Mouse (Mus musculus): ENCODE data around the gene Slc13a2. TPM values are rescaled to one million over a fixed set of nuclear protein-coding genes. Genes with fewer than 3 reads are reported as not detected.

The Slc13a2 gene
- polyA plus RNA-seq, 1 experiment from 2014 or later: not detected

GRCm38 (mm10) chr11:78408256-78409240 lies 13.5 kb downstream of the Slc13a2 start:
- Histone ChIP-seq H3K27ac (no peak overlapping the region), H3K4me2 (no peak overlapping the region), H3K9ac (no peak overlapping the region), H3K36me3 (ENCODE audit: poor library complexity, severe bottlenecking) (no peaks in the 10 kb centered on the region), H3K9me3 (replicated peaks) (no peaks in the 10 kb centered on the region), H3K4me3 (no peak overlapping the region), H3K27me3 (peaks cover 3% of the 10 kb centered on the region; the same call in 1 of the 2 replicates), H3K4me1 (no peaks in the 10 kb centered on the region)
- no peak for ATAC-seq
- 82% methylated on average over 9 of the region's 9 CpGs for WGBS

GRCm38 (mm10) chr11:78402062-78402461 lies 20.0 kb downstream of the Slc13a2 start:
- no peak overlapping the region for H3K9ac ChIP-seq
- H3K4me3 ChIP-seq: no peak overlapping the region
- 78% methylated on average over 6 of the region's 6 CpGs for WGBS
- no peak for ATAC-seq
- no peaks in the 10 kb centered on the region; the same call in 1 of the 2 replicates for H3K27me3 ChIP-seq
- H3K4me2 ChIP-seq: no peak overlapping the region
- H3K4me1 ChIP-seq: peaks cover 4% of the 10 kb centered on the region
- no peaks in the 10 kb centered on the region for H3K36me3 ChIP-seq (ENCODE audit: poor library complexity, severe bottlenecking)
- no peak overlapping the region for H3K27ac ChIP-seq
- no peaks in the 10 kb centered on the region for H3K9me3 ChIP-seq (replicated peaks)

GRCm38 (mm10) chr11:78401469-78401868 lies 20.5 kb downstream of the Slc13a2 start:
- H3K27me3 ChIP-seq: no peaks in the 10 kb centered on the region; the same call in 1 of the 2 replicates
- no peaks in the 10 kb centered on the region for H3K9me3 ChIP-seq (replicated peaks)
- H3K36me3 ChIP-seq (ENCODE audit: poor library complexity, severe bottlenecking): no peaks in the 10 kb centered on the region
- H3K27ac ChIP-seq: no peak overlapping the region
- H3K4me1 ChIP-seq: peaks cover 6% of the 10 kb centered on the region
- WGBS: 80% methylated on average over 3 of the region's 3 CpGs
- no peak overlapping the region for H3K4me3 ChIP-seq
- H3K9ac ChIP-seq: no peak overlapping the region
- no peak overlapping the region for H3K4me2 ChIP-seq
- no peak for ATAC-seq

- no peak for ATAC-seq
- no peak overlapping the region for H3K27ac ChIP-seq
- 59% methylated on average over 3 of the region's 3 CpGs for WGBS
Measured at GRCm38 (mm10) chr11:78400936-78401335, 21.1 kb downstream of the Slc13a2 start.

GRCm38 (mm10) chr11:78399680-78400079 lies 22.3 kb downstream of the Slc13a2 start:
- 17% methylated on average over 8 of the region's 8 CpGs for WGBS
- Histone ChIP-seq H3K4me3 (no peak overlapping the region), H3K27ac (no peak overlapping the region), H3K27me3 (no peaks in the 10 kb centered on the region; the same call in 1 of the 2 replicates), H3K4me1 (peaks cover 6% of the 10 kb centered on the region), H3K36me3 (ENCODE audit: poor library complexity, severe bottlenecking) (no peaks in the 10 kb centered on the region), H3K9ac (no peak overlapping the region), H3K4me2 (no peak overlapping the region), H3K9me3 (replicated peaks) (no peaks in the 10 kb centered on the region)
- no peak for ATAC-seq

More at GRCm38 (mm10) chr11:78400936-78401335, 21.1 kb downstream of the Slc13a2 start:
- peaks cover 6% of the 10 kb centered on the region for H3K4me1 ChIP-seq
- H3K9ac ChIP-seq: no peak overlapping the region
- no peak overlapping the region for H3K4me3 ChIP-seq
- no peaks in the 10 kb centered on the region; the same call in 1 of the 2 replicates for H3K27me3 ChIP-seq
- no peaks in the 10 kb centered on the region for H3K9me3 ChIP-seq (replicated peaks)
- no peak overlapping the region for H3K4me2 ChIP-seq
- no peaks in the 10 kb centered on the region for H3K36me3 ChIP-seq (ENCODE audit: poor library complexity, severe bottlenecking)

GRCm38 (mm10) chr11:78398212-78398611 lies 23.8 kb downstream of the Slc13a2 start:
- H3K9me3 ChIP-seq (replicated peaks): no peaks in the 10 kb centered on the region
- H3K4me2 ChIP-seq: no peak overlapping the region
- no peak for ATAC-seq
- H3K27me3 ChIP-seq: no peaks in the 10 kb centered on the region; the same call in 1 of the 2 replicates
- no peak overlapping the region for H3K27ac ChIP-seq
- H3K4me3 ChIP-seq: no peak overlapping the region
- H3K36me3 ChIP-seq (ENCODE audit: poor library complexity, severe bottlenecking): no peaks in the 10 kb centered on the region
- no peak overlapping the region for H3K9ac ChIP-seq
- peaks cover 6% of the 10 kb centered on the region for H3K4me1 ChIP-seq
- 70% methylated on average over 6 of the region's 6 CpGs for WGBS

- Histone ChIP-seq H3K9ac (peak overlapping the region; percentile 35), H3K4me3 (no peak overlapping the region; the same call in 1 of the 2 replicates), H3K27me3 (no peaks in the 10 kb centered on the region; the same call in 1 of the 2 replicates), H3K27ac (no peak overlapping the region), H3K36me3 (ENCODE audit: poor library complexity, severe bottlenecking) (no peaks in the 10 kb centered on the region), H3K4me1 (peaks cover 6% of the 10 kb centered on the region), H3K9me3 (replicated peaks) (no peaks in the 10 kb centered on the region), H3K4me2 (peak overlapping the region; percentile 57)
- WGBS: 9% methylated on average over 18 of the region's 18 CpGs
- 0 out of 2 replicates have a peak, but pooled peaks have one; percentile 33 for ATAC-seq
Measured at GRCm38 (mm10) chr11:78397397-78397796, 24.6 kb downstream of the Slc13a2 start.

GRCm38 (mm10) chr11:78396950-78397349 lies 25.1 kb downstream of the Slc13a2 start:
- Histone ChIP-seq H3K4me3 (no peak overlapping the region; the same call in 1 of the 2 replicates), H3K27me3 (no peaks in the 10 kb centered on the region; the same call in 1 of the 2 replicates), H3K27ac (no peak overlapping the region), H3K4me2 (peak overlapping the region; percentile 57), H3K4me1 (peaks cover 6% of the 10 kb centered on the region), H3K36me3 (ENCODE audit: poor library complexity, severe bottlenecking) (no peaks in the 10 kb centered on the region), H3K9ac (peak overlapping the region; percentile 35), H3K9me3 (replicated peaks) (no peaks in the 10 kb centered on the region)
- 42% methylated on average over 11 of the region's 11 CpGs for WGBS
- ATAC-seq: no peak

GRCm38 (mm10) chr11:78392728-78393127 lies 29.3 kb downstream of the Slc13a2 start:
- H3K4me3 ChIP-seq: no peak overlapping the region
- 76% methylated on average over 3 of the region's 3 CpGs for WGBS
- no peak overlapping the region for H3K4me2 ChIP-seq
- peaks cover 6% of the 10 kb centered on the region for H3K4me1 ChIP-seq
- no peak overlapping the region for H3K9ac ChIP-seq
- no peak overlapping the region for H3K27ac ChIP-seq
- no peak for ATAC-seq
- no peaks in the 10 kb centered on the region for H3K27me3 ChIP-seq
- H3K36me3 ChIP-seq (ENCODE audit: poor library complexity, severe bottlenecking): no peaks in the 10 kb centered on the region
- no peaks in the 10 kb centered on the region for H3K9me3 ChIP-seq (replicated peaks)

GRCm38 (mm10) chr11:78386508-78387043 lies 35.4 kb downstream of the Slc13a2 start, which contains the start of gene Foxn1:
Gene Foxn1, minus strand, starts transcription at chr11:78386558.
- H3K27me3 ChIP-seq: 0 out of 2 replicates have a peak, but pooled peaks cover 3% of the 10 kb centered on the region
- no peaks in the 10 kb centered on the region for H3K9me3 ChIP-seq (replicated peaks)
- no peaks in the 10 kb centered on the region for H3K4me1 ChIP-seq
- no peak within 1 kb of the TSS for H3K4me3 ChIP-seq
- no peaks in the 10 kb centered on the region for H3K36me3 ChIP-seq (ENCODE audit: poor library complexity, severe bottlenecking)
- WGBS: 80% methylated on average over 12 of the region's 14 CpGs
- no peak within 1 kb of the TSS for H3K9ac ChIP-seq
- no peak for ATAC-seq
- H3K27ac ChIP-seq: no peak within 1 kb of the TSS
- no peak within 1 kb of the TSS for H3K4me2 ChIP-seq

- no peak for ATAC-seq
- Histone ChIP-seq H3K4me2 (no peak overlapping the region), H3K27me3 (0 out of 2 replicates have a peak, but pooled peaks cover 3% of the 10 kb centered on the region), H3K9ac (no peak overlapping the region), H3K4me1 (no peaks in the 10 kb centered on the region), H3K9me3 (replicated peaks) (no peaks in the 10 kb centered on the region), H3K4me3 (no peak overlapping the region), H3K27ac (no peak overlapping the region), H3K36me3 (ENCODE audit: poor library complexity, severe bottlenecking) (no peaks in the 10 kb centered on the region)
- 90% methylated on average over 10 of the region's 10 CpGs for WGBS
Measured at GRCm38 (mm10) chr11:78385776-78386175, 36.2 kb downstream of the Slc13a2 start.

- no peak for ATAC-seq
- H3K9ac ChIP-seq: no peak overlapping the region
- WGBS: 27% methylated on average over 5 of the region's 5 CpGs
Measured at GRCm38 (mm10) chr11:78382701-78383100, 39.3 kb downstream of the Slc13a2 start.

More at GRCm38 (mm10) chr11:78382701-78383100, 39.3 kb downstream of the Slc13a2 start:
- Histone ChIP-seq H3K4me3 (no peak overlapping the region), H3K4me2 (no peak overlapping the region), H3K4me1 (no peaks in the 10 kb centered on the region), H3K27me3 (peaks cover 6% of the 10 kb centered on the region; the same call in 1 of the 2 replicates), H3K9me3 (replicated peaks) (no peaks in the 10 kb centered on the region), H3K36me3 (ENCODE audit: poor library complexity, severe bottlenecking) (no peaks in the 10 kb centered on the region), H3K27ac (no peak overlapping the region)
